Mouse (Mus musculus) stomach, embryonic 14.5 days (tissue): ENCODE data around the gene Ttyh1. TPM values are rescaled to one million over a fixed set of nuclear protein-coding genes. Genes with fewer than 3 reads are reported as not detected.

ENCODE experiments used
- polyA plus RNA-seq: library from polyadenylated mRNA; unstranded; fragments of >200 nt; fragmentation: Nextera tagmentation; extraction: Ambion mirVana; gene quantifications from 2 replicates; pipeline ENCODE4 v1.2.1, GENCODE M21; 2014

Ttyh1 gene
- polyA plus RNA-seq, 1 experiment from 2014 or later = 8.2 TPM

Other genes with a start within 250 kb of the Ttyh1 start
- not detected in 2 replicates for gene Gm14548, start 221.3 kb upstream of the Ttyh1 start, polyA plus RNA-seq
- gene Lilra6, start 203.9 kb upstream of the Ttyh1 start, polyA plus RNA-seq = not detected in 2 replicates
- 1.1 and 2.4 TPM in 2 replicates for gene Lair1, start 56.2 kb upstream of the Ttyh1 start, polyA plus RNA-seq
- 58.7 and 62.3 TPM in 2 replicates for gene Leng8, start 17.6 kb downstream of the Ttyh1 start, polyA plus RNA-seq
- 1.9 and 3.9 TPM in 2 replicates for gene Leng9, start 31.0 kb downstream of the Ttyh1 start, polyA plus RNA-seq
- gene Cdc42ep5, start 45.5 kb downstream of the Ttyh1 start, polyA plus RNA-seq = 71.6 and 76.7 TPM in 2 replicates
- 0.12 and 0.15 TPM in 2 replicates for gene Lilra5, start 118.3 kb downstream of the Ttyh1 start, polyA plus RNA-seq
- gene Ncr1, start 218.3 kb downstream of the Ttyh1 start, polyA plus RNA-seq = not detected in 2 replicates